Mouse (Mus musculus) neural tube, embryonic 15.5 days (tissue): Measurements from ENCODE around the gene Ccdc61. TPM values are rescaled to one million over a fixed set of nuclear protein-coding genes. Genes with fewer than 3 reads are reported as not detected.

Source experiments
- ATAC-seq: fragments of 200-750 bp; cut with Nextera tagmentation; 2 replicates; pipeline ENCODE4 v1.8.0; 2017; ENCODE audit warnings: mild to moderate bottlenecking, moderate TSS enrichment, moderate library complexity; ENCODE audit not compliant: low FRiP score
- H3K27ac ChIP-seq: fragments of 300-500 bp; sonication (generic); replicated peaks from 2 replicates; pipeline ENCODE4 v1.5.1; 2015; ENCODE audit warnings: mild to moderate bottlenecking, inconsistent platforms
- H3K27me3 ChIP-seq: fragments of 300-500 bp; sonication (generic); replicated peaks from 2 replicates; pipeline ENCODE4 v1.6.1; 2015; ENCODE audit warnings: inconsistent platforms
- H3K36me3 ChIP-seq: fragments of 300-500 bp; sonication (generic); 2 replicates; pipeline ENCODE4 v1.6.1; 2015; ENCODE audit warnings: inconsistent platforms
- H3K4me1 ChIP-seq: fragments of 300-500 bp; sonication (generic); 2 replicates; pipeline ENCODE4 v1.6.1; 2015; ENCODE audit warnings: inconsistent platforms
- H3K4me2 ChIP-seq: fragments of 300-500 bp; sonication (generic); 2 replicates; pipeline ENCODE4 v1.6.1; 2015; ENCODE audit warnings: inconsistent platforms, mild to moderate bottlenecking, moderate library complexity
- H3K4me3 ChIP-seq: fragments of 300-500 bp; sonication (generic); replicated peaks from 2 replicates; pipeline ENCODE4 v1.5.1; 2015; ENCODE audit warnings: mild to moderate bottlenecking, inconsistent platforms
- H3K9ac ChIP-seq: fragments of 300-500 bp; sonication (generic); replicated peaks from 2 replicates; pipeline ENCODE4 v1.6.1; 2015; ENCODE audit warnings: mild to moderate bottlenecking, inconsistent platforms
- H3K9me3 ChIP-seq: fragments of 300-500 bp; sonication (generic); replicated peaks from 2 replicates; pipeline ENCODE4 v1.6.1; 2016; ENCODE audit warnings: inconsistent platforms
- WGBS: fragments of 180-500 bp; shearing (Covaris S2); methylation state at CpG from one replicate; pipeline ENCODE4 v1.1.7; 2015; ENCODE audit warnings: mixed read lengths; 5-methylcytosine and 5-hydroxymethylcytosine counted together
- polyA plus RNA-seq: library from polyadenylated mRNA; unstranded; fragments of >200 nt; fragmentation: Nextera tagmentation; extraction: Ambion mirVana; gene quantifications from 2 replicates; pipeline ENCODE4 v1.2.1, GENCODE M21; 2015

Gene Ccdc61
- 29.9 and 31.9 TPM in 2 replicates for polyA plus RNA-seq

- Histone ChIP-seq H3K36me3 (no peaks in the 10 kb centered on the region), H3K4me1 (peaks cover 21% of the 10 kb centered on the region), H3K4me2 (peak within 1 kb of the TSS; percentile 84), H3K9me3 (no peaks in the 10 kb centered on the region), H3K27me3 (no peaks in the 10 kb centered on the region), H3K27ac (peak within 1 kb of the TSS; percentile 42; the same call in 1 of the 2 replicates), H3K4me3 (peak within 1 kb of the TSS; percentile 59), H3K9ac (peak within 1 kb of the TSS; percentile 51)
- peak; percentile 99 for ATAC-seq
- under 1% methylated on average over 33 of the region's 33 CpGs for WGBS
Measured at GRCm38 (mm10) chr7:18910241-18910831, at the start of gene Ccdc61. Gene Ccdc61, minus strand, starts transcription at chr7:18910415.

GRCm38 (mm10) chr7:18959446-18959845 is 49.2 kb upstream of the Ccdc61 start:
- no peak overlapping the region for H3K4me2 ChIP-seq
- H3K4me1 ChIP-seq: peaks cover 56% of the 10 kb centered on the region
- no peak overlapping the region for H3K9ac ChIP-seq
- H3K4me3 ChIP-seq: no peak overlapping the region
- ATAC-seq: no peak
- peaks cover 10% of the 10 kb centered on the region; the same call in 1 of the 2 replicates for H3K36me3 ChIP-seq
- 62% methylated on average over 8 of the region's 8 CpGs for WGBS
- H3K27ac ChIP-seq: no peak overlapping the region; the same call in 1 of the 2 replicates
- H3K27me3 ChIP-seq: no peaks in the 10 kb centered on the region
- H3K9me3 ChIP-seq: no peaks in the 10 kb centered on the region

- Histone ChIP-seq H3K27me3 (no peaks in the 10 kb centered on the region), H3K4me2 (peak overlapping the region; percentile 62), H3K9me3 (no peaks in the 10 kb centered on the region), H3K9ac (peak overlapping the region; percentile 38; the same call in 1 of the 2 replicates), H3K4me1 (peaks cover 50% of the 10 kb centered on the region), H3K36me3 (peaks cover 21% of the 10 kb centered on the region), H3K4me3 (peak overlapping the region; percentile 34), H3K27ac (no peak overlapping the region)
- 13% methylated on average over 18 of the region's 21 CpGs for WGBS
- peak; percentile 12; the same call in 1 of the 2 replicates for ATAC-seq
Measured at GRCm38 (mm10) chr7:18958384-18958766, 48.2 kb upstream of the Ccdc61 start.

- H3K9ac ChIP-seq: peak overlapping the region; percentile 38
- no peaks in the 10 kb centered on the region for H3K9me3 ChIP-seq
- peak overlapping the region; percentile 62 for H3K4me2 ChIP-seq
- H3K36me3 ChIP-seq: peaks cover 25% of the 10 kb centered on the region
- ATAC-seq: peak; percentile 48
- H3K27me3 ChIP-seq: no peaks in the 10 kb centered on the region
- peak overlapping the region; percentile 34 for H3K4me3 ChIP-seq
- WGBS: 3% methylated on average over 77 of the region's 107 CpGs
- H3K27ac ChIP-seq: peak overlapping the region; percentile 71
- peaks cover 44% of the 10 kb centered on the region for H3K4me1 ChIP-seq
Measured at GRCm38 (mm10) chr7:18957569-18958383, 47.6 kb upstream of the Ccdc61 start.

- no peak for ATAC-seq
- no peaks in the 10 kb centered on the region for H3K9me3 ChIP-seq
- H3K9ac ChIP-seq: 0 out of 2 replicates have a peak overlapping the region, but pooled peaks have one; percentile 0
- H3K4me3 ChIP-seq: no peak overlapping the region
- H3K4me2 ChIP-seq: peak overlapping the region; percentile 32; the same call in 1 of the 2 replicates
- peaks cover 48% of the 10 kb centered on the region for H3K36me3 ChIP-seq
- 22% methylated on average over 15 of the region's 15 CpGs for WGBS
- H3K27ac ChIP-seq: peak overlapping the region; percentile 77; the same call in 1 of the 2 replicates
- peaks cover 39% of the 10 kb centered on the region for H3K4me1 ChIP-seq
- H3K27me3 ChIP-seq: no peaks in the 10 kb centered on the region
Measured at GRCm38 (mm10) chr7:18951397-18951796, 41.2 kb upstream of the Ccdc61 start.

- Histone ChIP-seq H3K27me3 (no peaks in the 10 kb centered on the region), H3K4me2 (peak overlapping the region; percentile 32), H3K4me1 (peaks cover 39% of the 10 kb centered on the region), H3K27ac (peak overlapping the region; percentile 77), H3K9me3 (no peaks in the 10 kb centered on the region), H3K9ac (0 out of 2 replicates have a peak overlapping the region, but pooled peaks have one; percentile 0), H3K36me3 (peaks cover 46% of the 10 kb centered on the region), H3K4me3 (no peak overlapping the region)
- 18% methylated on average over 18 of the region's 18 CpGs for WGBS
- ATAC-seq: peak; percentile 50
Measured at GRCm38 (mm10) chr7:18950523-18951315, 40.5 kb upstream of the Ccdc61 start.

GRCm38 (mm10) chr7:18949781-18950522 is 39.7 kb upstream of the Ccdc61 start:
- WGBS: 13% methylated on average over 12 of the region's 12 CpGs

GRCm38 (mm10) chr7:18948151-18948550 is 37.9 kb upstream of the Ccdc61 start:
- peaks cover 39% of the 10 kb centered on the region for H3K4me1 ChIP-seq
- H3K9me3 ChIP-seq: no peaks in the 10 kb centered on the region
- peaks cover 40% of the 10 kb centered on the region for H3K36me3 ChIP-seq
- H3K9ac ChIP-seq: no peak overlapping the region
- no peak overlapping the region for H3K4me3 ChIP-seq
- WGBS: 20% methylated on average over 6 of the region's 6 CpGs
- no peak overlapping the region for H3K4me2 ChIP-seq
- no peaks in the 10 kb centered on the region for H3K27me3 ChIP-seq
- no peak for ATAC-seq
- H3K27ac ChIP-seq: peak overlapping the region; percentile 77

More at GRCm38 (mm10) chr7:18949781-18950522, 39.7 kb upstream of the Ccdc61 start:
- H3K27ac ChIP-seq: peak overlapping the region; percentile 77
- peak; percentile 78 for ATAC-seq
- H3K9ac ChIP-seq: no peak overlapping the region
- H3K9me3 ChIP-seq: no peaks in the 10 kb centered on the region
- no peak overlapping the region for H3K4me3 ChIP-seq
- H3K36me3 ChIP-seq: peaks cover 47% of the 10 kb centered on the region
- peak overlapping the region; percentile 32 for H3K4me2 ChIP-seq
- H3K4me1 ChIP-seq: peaks cover 39% of the 10 kb centered on the region
- no peaks in the 10 kb centered on the region for H3K27me3 ChIP-seq

- ATAC-seq: peak; percentile 13; the same call in 1 of the 2 replicates
- Histone ChIP-seq H3K9me3 (no peaks in the 10 kb centered on the region), H3K27ac (no peak overlapping the region; the same call in 1 of the 2 replicates), H3K4me1 (peaks cover 40% of the 10 kb centered on the region), H3K27me3 (no peaks in the 10 kb centered on the region), H3K4me2 (no peak overlapping the region), H3K4me3 (no peak overlapping the region), H3K36me3 (peaks cover 26% of the 10 kb centered on the region), H3K9ac (no peak overlapping the region)
- WGBS: 28% methylated on average over 9 of the region's 9 CpGs
Measured at GRCm38 (mm10) chr7:18942815-18943214, 32.6 kb upstream of the Ccdc61 start.

- peaks cover 21% of the 10 kb centered on the region for H3K36me3 ChIP-seq
- 0 out of 2 replicates have a peak, but pooled peaks have one; percentile 30 for ATAC-seq
- no peak overlapping the region for H3K9ac ChIP-seq
- WGBS: 0% methylated on average over 1 of the region's 1 CpGs
- no peaks in the 10 kb centered on the region for H3K9me3 ChIP-seq
- no peaks in the 10 kb centered on the region for H3K27me3 ChIP-seq
- no peak overlapping the region; the same call in 1 of the 2 replicates for H3K4me2 ChIP-seq
- peaks cover 40% of the 10 kb centered on the region for H3K4me1 ChIP-seq
- no peak overlapping the region; the same call in 1 of the 2 replicates for H3K27ac ChIP-seq
- no peak overlapping the region for H3K4me3 ChIP-seq
Measured at GRCm38 (mm10) chr7:18942376-18942775, 32.2 kb upstream of the Ccdc61 start.
